Mouse (Mus musculus): ENCODE data around the gene Nelfe. TPM values are rescaled to one million over a fixed set of nuclear protein-coding genes. Genes with fewer than 3 reads are reported as not detected.
"Not testable (repeated sequence)": the region's sequence is repeated elsewhere in the genome, so short reads cannot be mapped to it uniquely, and the experiment has no call there.

The Nelfe gene
- polyA plus RNA-seq, 1 experiment from 2014 or later, result 134 TPM

GRCm38 (mm10) chr17:34813747-34814146, 36.4 kb upstream of the Nelfe start:
- H3K27ac ChIP-seq; H3K27me3 ChIP-seq; H3K9ac ChIP-seq (replicated peaks); H3K9me3 ChIP-seq; H3K36me3 ChIP-seq; H3K4me2 ChIP-seq; H3K4me3 ChIP-seq (replicated peaks); ATAC-seq (ENCODE audit: insufficient number of reproducible peaks, insufficient read depth, low FRiP score, low TSS enrichment, low read depth); H3K4me1 ChIP-seq (replicated peaks): not testable (repeated sequence)
- 60% methylated on average over 12 of the region's 12 CpGs for WGBS

DNA sequence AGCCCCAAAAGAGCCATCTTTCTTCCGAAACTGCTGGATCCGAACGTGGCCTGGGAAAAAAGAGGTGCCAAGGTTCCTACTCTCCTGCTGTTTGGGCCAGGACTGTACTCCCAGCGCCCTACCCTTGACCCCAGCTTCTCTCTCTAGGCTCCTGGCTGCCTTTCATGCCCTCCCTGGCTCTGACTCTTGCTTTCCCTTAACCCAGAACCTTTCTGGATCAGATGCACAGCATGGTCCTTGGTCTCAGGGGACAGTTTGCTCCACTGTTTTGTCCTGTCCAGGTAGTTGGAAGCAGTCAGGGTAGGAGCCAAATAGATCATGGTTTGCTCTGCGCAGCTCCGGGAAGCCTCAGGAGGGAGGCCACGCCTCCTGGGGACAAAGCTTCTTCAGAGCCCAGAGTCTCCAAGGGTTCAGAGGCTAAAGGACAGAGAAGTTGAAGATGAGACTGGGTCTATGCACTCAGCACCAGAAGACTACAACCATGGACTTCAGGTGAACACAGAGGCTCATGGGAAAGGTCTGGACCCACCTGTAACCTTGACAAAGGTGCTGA, 35.3 kb upstream of the Nelfe start:
- Histone ChIP-seq H3K36me3 (no peaks in the 10 kb centered on the region), H3K27me3 (no peaks in the 10 kb centered on the region), H3K9me3 (no peaks in the 10 kb centered on the region), H3K4me3 (replicated peaks) (no peak overlapping the region), H3K9ac (replicated peaks) (no peak overlapping the region), H3K27ac (no peak overlapping the region), H3K4me1 (replicated peaks) (no peaks in the 10 kb centered on the region), H3K4me2 (no peak overlapping the region)
- WGBS, result 83% methylated on average over 7 of the region's 7 CpGs
- ATAC-seq (ENCODE audit: insufficient number of reproducible peaks, insufficient read depth, low FRiP score, low TSS enrichment, low read depth), result no peak

DNA sequence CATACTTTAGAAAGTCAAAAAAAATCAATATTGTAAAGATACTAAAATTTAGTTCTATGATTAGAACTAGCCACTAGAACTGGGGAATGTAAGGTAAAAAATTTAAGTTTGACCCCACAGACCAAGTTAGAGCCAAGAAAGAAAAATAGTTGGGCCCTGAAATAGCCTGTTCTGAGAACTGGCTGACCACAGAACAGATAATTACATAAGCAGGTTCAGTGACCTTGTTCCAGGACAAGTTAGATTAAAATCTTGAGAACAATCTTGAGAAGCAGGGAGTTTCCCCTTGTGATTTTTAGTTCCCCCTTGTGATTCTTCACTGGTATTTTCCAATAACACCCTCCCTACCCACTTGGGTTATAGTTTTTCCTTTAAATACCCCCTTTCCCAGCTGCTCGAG, 19.4 kb upstream of the Nelfe start:
- not testable (repeated sequence) for H3K9me3 ChIP-seq; ATAC-seq (ENCODE audit: insufficient number of reproducible peaks, insufficient read depth, low FRiP score, low TSS enrichment, low read depth); H3K4me2 ChIP-seq; H3K27ac ChIP-seq; H3K9ac ChIP-seq (replicated peaks); H3K4me3 ChIP-seq (replicated peaks); H3K4me1 ChIP-seq (replicated peaks); H3K27me3 ChIP-seq
- WGBS, result 83% methylated on average over 1 of the region's 1 CpGs
- H3K36me3 ChIP-seq, result peaks cover 78% of the 10 kb centered on the region

- H3K27ac ChIP-seq, result peak overlapping the region; percentile 64; the same call in 1 of the 2 replicates
- H3K4me2 ChIP-seq, result peak overlapping the region; percentile 99
- no peaks in the 10 kb centered on the region for H3K27me3 ChIP-seq
- peaks cover 28% of the 10 kb centered on the region for H3K4me1 ChIP-seq (replicated peaks)
- peaks cover 60% of the 10 kb centered on the region for H3K36me3 ChIP-seq
- peak overlapping the region; percentile 79 for H3K4me3 ChIP-seq (replicated peaks)
- WGBS, result 4% methylated on average over 48 of the region's 48 CpGs
- H3K9me3 ChIP-seq, result no peaks in the 10 kb centered on the region
- peak; percentile 67 for ATAC-seq (ENCODE audit: insufficient number of reproducible peaks, insufficient read depth, low FRiP score, low TSS enrichment, low read depth)
- peak overlapping the region; percentile 79 for H3K9ac ChIP-seq (replicated peaks)
Observed at GRCm38 (mm10) chr17:34836155-34836855, 13.9 kb upstream of the Nelfe start.

GRCm38 (mm10) chr17:34836856-34837221, 13.4 kb upstream of the Nelfe start, which contains the start of the genes Stk19 and Dxo:
Gene Stk19 (minus strand): TSS chr17:34836945.
Gene Dxo (plus strand): TSS chr17:34837019.
- WGBS, result under 1% methylated on average over 40 of the region's 40 CpGs
- H3K27ac ChIP-seq, result peak within 1 kb of the TSS; percentile 64; the same call in 1 of the 2 replicates
- no peaks in the 10 kb centered on the region for H3K27me3 ChIP-seq
- peak within 1 kb of the TSS; percentile 79 for H3K9ac ChIP-seq (replicated peaks)
- ATAC-seq (ENCODE audit: insufficient number of reproducible peaks, insufficient read depth, low FRiP score, low TSS enrichment, low read depth), result peak; percentile 86
- H3K4me1 ChIP-seq (replicated peaks), result peaks cover 28% of the 10 kb centered on the region
- no peaks in the 10 kb centered on the region for H3K9me3 ChIP-seq
- H3K36me3 ChIP-seq, result peaks cover 61% of the 10 kb centered on the region
- H3K4me3 ChIP-seq (replicated peaks), result peak within 1 kb of the TSS; percentile 79
- peak within 1 kb of the TSS; percentile 99 for H3K4me2 ChIP-seq

DNA sequence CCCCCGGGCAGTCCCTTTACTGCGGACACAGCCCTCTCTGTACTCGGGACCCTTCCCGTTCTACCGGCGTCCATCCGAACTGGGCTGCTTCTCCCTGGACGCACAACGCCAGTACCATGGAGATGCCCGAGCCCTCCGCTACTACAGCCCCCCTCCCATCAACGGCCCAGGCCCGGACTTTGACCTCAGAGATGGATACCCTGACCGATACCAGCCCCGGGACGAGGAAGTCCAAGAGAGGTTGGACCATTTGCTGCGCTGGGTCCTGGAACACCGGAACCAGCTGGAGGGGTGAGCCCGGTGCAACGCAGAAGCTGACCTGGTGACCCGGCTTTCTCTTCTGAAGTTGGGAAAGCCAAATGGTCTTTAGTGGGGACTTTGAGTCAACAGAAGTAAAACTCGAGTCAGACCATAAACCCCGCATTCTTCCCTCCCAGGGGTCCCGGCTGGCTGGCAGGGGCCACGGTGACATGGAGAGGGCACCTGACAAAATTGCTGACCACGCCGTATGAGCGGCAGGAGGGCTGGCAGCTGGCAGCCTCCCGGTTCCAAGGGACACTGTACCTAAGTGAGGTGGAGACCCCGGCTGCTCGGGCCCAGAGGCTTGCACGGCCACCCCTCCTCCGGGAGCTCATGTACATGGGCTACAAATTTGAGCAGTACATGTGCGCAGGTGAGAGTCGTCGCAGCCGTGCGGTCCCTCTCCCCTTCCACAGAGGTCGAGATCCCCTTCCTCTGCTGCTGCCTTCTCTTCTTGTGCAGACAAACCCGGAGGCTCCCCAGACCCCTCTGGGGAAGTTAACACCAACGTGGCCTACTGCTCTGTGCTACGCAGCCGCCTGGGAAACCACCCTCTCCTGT, 12.5 kb upstream of the Nelfe start:
- Histone ChIP-seq H3K27ac (peak overlapping the region; percentile 64; the same call in 1 of the 2 replicates), H3K9me3 (no peaks in the 10 kb centered on the region), H3K36me3 (peaks cover 61% of the 10 kb centered on the region), H3K9ac (replicated peaks) (peak overlapping the region; percentile 79), H3K27me3 (no peaks in the 10 kb centered on the region), H3K4me3 (replicated peaks) (peak overlapping the region; percentile 79), H3K4me2 (peak overlapping the region; percentile 99), H3K4me1 (replicated peaks) (peaks cover 28% of the 10 kb centered on the region)
- WGBS, result 35% methylated on average over 43 of the region's 43 CpGs
- ATAC-seq (ENCODE audit: insufficient number of reproducible peaks, insufficient read depth, low FRiP score, low TSS enrichment, low read depth), result 0 out of 2 replicates have a peak, but pooled peaks have one; percentile 15

DNA sequence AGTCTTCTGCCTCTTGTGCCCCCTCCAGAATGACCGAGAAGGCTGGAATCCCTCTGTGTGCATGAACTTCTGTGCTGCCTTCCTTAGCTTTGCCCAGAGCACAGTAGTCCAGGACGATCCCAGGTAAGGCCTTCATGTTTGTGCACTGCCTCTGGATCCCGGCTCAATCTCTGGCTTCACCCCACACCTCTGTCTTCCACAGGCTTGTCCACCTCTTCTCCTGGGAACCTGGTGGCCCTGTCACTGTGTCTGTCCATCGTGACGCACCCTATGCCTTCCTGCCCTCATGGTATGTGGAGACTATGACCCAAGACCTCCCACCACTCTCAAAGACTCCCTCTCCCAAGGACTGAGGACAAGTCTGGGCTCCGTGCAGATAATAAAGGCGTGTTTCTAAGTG, 11.4 kb upstream of the Nelfe start:
- H3K9ac ChIP-seq (replicated peaks), result no peak overlapping the region
- H3K36me3 ChIP-seq, result peaks cover 62% of the 10 kb centered on the region
- H3K27ac ChIP-seq, result no peak overlapping the region
- WGBS, result 92% methylated on average over 7 of the region's 7 CpGs
- H3K9me3 ChIP-seq, result no peaks in the 10 kb centered on the region
- no peak for ATAC-seq (ENCODE audit: insufficient number of reproducible peaks, insufficient read depth, low FRiP score, low TSS enrichment, low read depth)
- H3K27me3 ChIP-seq, result no peaks in the 10 kb centered on the region
- peaks cover 28% of the 10 kb centered on the region for H3K4me1 ChIP-seq (replicated peaks)
- H3K4me3 ChIP-seq (replicated peaks), result peak overlapping the region; percentile 79; the same call in 1 of the 2 replicates
- H3K4me2 ChIP-seq, result peak overlapping the region; percentile 99

GRCm38 (mm10) chr17:34840736-34841307, 9.4 kb upstream of the Nelfe start:
- Histone ChIP-seq H3K4me3 (replicated peaks) (no peak overlapping the region), H3K9ac (replicated peaks) (no peak overlapping the region), H3K27me3 (no peaks in the 10 kb centered on the region), H3K36me3 (peaks cover 79% of the 10 kb centered on the region), H3K4me2 (no peak overlapping the region), H3K27ac (no peak overlapping the region), H3K9me3 (no peaks in the 10 kb centered on the region), H3K4me1 (replicated peaks) (peaks cover 23% of the 10 kb centered on the region)
- 85% methylated on average over 6 of the region's 6 CpGs for WGBS
- ATAC-seq (ENCODE audit: insufficient number of reproducible peaks, insufficient read depth, low FRiP score, low TSS enrichment, low read depth), result no peak

DNA sequence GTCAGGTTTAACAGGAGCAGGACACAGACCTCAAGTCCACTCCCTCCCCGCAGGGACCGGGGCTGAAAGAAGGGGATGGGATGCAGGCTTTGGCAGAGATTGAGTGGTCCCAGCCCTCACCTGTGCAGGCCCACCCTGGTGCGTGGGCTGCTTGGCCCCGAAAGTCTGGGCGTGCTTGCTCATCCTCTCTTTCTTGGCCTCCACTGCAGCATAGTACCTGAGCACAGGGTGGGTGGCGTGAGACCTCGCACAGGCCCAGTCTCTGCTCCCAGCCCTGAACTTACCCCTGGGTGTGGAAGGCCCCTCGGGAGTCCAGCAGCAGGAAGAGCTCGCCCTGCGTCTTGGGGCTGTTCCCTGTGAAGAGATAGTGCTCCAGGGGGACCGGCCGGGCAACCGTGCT, 5.3 kb upstream of the Nelfe start:
- H3K27ac ChIP-seq, result no peak overlapping the region
- ATAC-seq (ENCODE audit: insufficient number of reproducible peaks, insufficient read depth, low FRiP score, low TSS enrichment, low read depth), result no peak
- no peak overlapping the region for H3K4me3 ChIP-seq (replicated peaks)
- H3K27me3 ChIP-seq, result no peaks in the 10 kb centered on the region
- WGBS, result 90% methylated on average over 13 of the region's 13 CpGs
- no peak overlapping the region for H3K9ac ChIP-seq (replicated peaks)
- no peaks in the 10 kb centered on the region for H3K9me3 ChIP-seq
- peaks cover 84% of the 10 kb centered on the region for H3K36me3 ChIP-seq
- H3K4me1 ChIP-seq (replicated peaks), result peaks cover 6% of the 10 kb centered on the region; the same call in 1 of the 2 replicates
- H3K4me2 ChIP-seq, result no peak overlapping the region

GRCm38 (mm10) chr17:34847192-34847591, 3.0 kb upstream of the Nelfe start:
- Histone ChIP-seq H3K9me3 (no peaks in the 10 kb centered on the region), H3K9ac (replicated peaks) (no peak overlapping the region), H3K4me2 (no peak overlapping the region), H3K36me3 (peaks cover 69% of the 10 kb centered on the region), H3K4me3 (replicated peaks) (no peak overlapping the region), H3K27me3 (no peaks in the 10 kb centered on the region), H3K27ac (no peak overlapping the region), H3K4me1 (replicated peaks) (peaks cover 17% of the 10 kb centered on the region)
- WGBS, result 85% methylated on average over 6 of the region's 6 CpGs
- ATAC-seq (ENCODE audit: insufficient number of reproducible peaks, insufficient read depth, low FRiP score, low TSS enrichment, low read depth), result no peak

- ATAC-seq (ENCODE audit: insufficient number of reproducible peaks, insufficient read depth, low FRiP score, low TSS enrichment, low read depth), result no peak
- no peaks in the 10 kb centered on the region for H3K27me3 ChIP-seq
- H3K4me3 ChIP-seq (replicated peaks), result no peak overlapping the region
- H3K9ac ChIP-seq (replicated peaks), result no peak overlapping the region
- no peak overlapping the region for H3K27ac ChIP-seq
- H3K9me3 ChIP-seq, result no peaks in the 10 kb centered on the region
- H3K4me2 ChIP-seq, result no peak overlapping the region
- peaks cover 69% of the 10 kb centered on the region for H3K36me3 ChIP-seq
- WGBS, result 93% methylated on average over 7 of the region's 7 CpGs
- H3K4me1 ChIP-seq (replicated peaks), result peaks cover 17% of the 10 kb centered on the region
Observed at GRCm38 (mm10) chr17:34847615-34848014, 2.6 kb upstream of the Nelfe start.
